Mouse (Mus musculus) megakaryocyte, embryonic 14.5 days (primary cell): ENCODE measurements around the gene Sncg. TPM values are rescaled to one million over a fixed set of nuclear protein-coding genes. Genes with fewer than 3 reads are reported as not detected.

Experiments
- H3K27me3 ChIP-seq: replicated peaks from 2 replicates; pipeline ENCODE3; 2012; ENCODE audit warnings: inconsistent platforms
- H3K36me3 ChIP-seq: replicated peaks from 2 replicates; pipeline ENCODE3; 2012; ENCODE audit warnings: low read length, inconsistent platforms, mixed read lengths
- H3K4me1 ChIP-seq: 2 replicates; pipeline ENCODE4 v1.6.1; 2012; ENCODE audit warnings: inconsistent platforms
- H3K4me3 ChIP-seq: replicated peaks from 2 replicates; pipeline ENCODE3; 2012; ENCODE audit warnings: moderate library complexity, mild to moderate bottlenecking, inconsistent platforms
- H3K9me3 ChIP-seq: 2 replicates; pipeline ENCODE4 v1.6.1; 2012; ENCODE audit warnings: inconsistent platforms
- FLI1 ChIP-seq: IDR thresholded peaks from 2 replicates; pipeline ENCODE4 v1.6.1; 2012; ENCODE audit warnings: low read length, inconsistent platforms, mixed read lengths
- GATA1 ChIP-seq: IDR thresholded peaks from 3 replicates; pipeline ENCODE4 v1.6.1; 2012; ENCODE audit warnings: mixed read lengths, low read length, inconsistent platforms, borderline replicate concordance
- polyA plus RNA-seq: library from polyadenylated mRNA; stranded (reverse); fragments of >175 nt; gene quantifications from 2 replicates; pipeline ENCODE4 v1.2.3, GENCODE M21; 2012; ENCODE audit warnings: low replicate concordance; ENCODE audit not compliant: insufficient read depth

The Sncg gene
- polyA plus RNA-seq, 1 experiment, result not detected

- H3K36me3 ChIP-seq, result peaks cover 59% of the 10 kb centered on the region
- TF ChIP-seq FLI1 (no peak), GATA1 (no peak)
- no peak overlapping the region for H3K4me3 ChIP-seq
Measured at GRCm38 (mm10) chr14:34344361-34344760, 30.2 kb downstream of the Sncg start.

GRCm38 (mm10) chr14:34343078-34343477 lies 31.5 kb downstream of the Sncg start:
- peaks cover 3% of the 10 kb centered on the region; the same call in 1 of the 2 replicates for H3K4me1 ChIP-seq
- no peak overlapping the region for H3K4me3 ChIP-seq
- TF ChIP-seq GATA1 (no peak), FLI1 (no peak)
- no peaks in the 10 kb centered on the region for H3K27me3 ChIP-seq
- H3K9me3 ChIP-seq, result no peaks in the 10 kb centered on the region
- peaks cover 71% of the 10 kb centered on the region for H3K36me3 ChIP-seq

More at GRCm38 (mm10) chr14:34344361-34344760, 30.2 kb downstream of the Sncg start:
- H3K9me3 ChIP-seq, result no peaks in the 10 kb centered on the region
- H3K4me1 ChIP-seq, result peaks cover 3% of the 10 kb centered on the region; the same call in 1 of the 2 replicates
- H3K27me3 ChIP-seq, result peaks cover 2% of the 10 kb centered on the region

GRCm38 (mm10) chr14:34341993-34342392 lies 32.6 kb downstream of the Sncg start:
- peaks cover 81% of the 10 kb centered on the region for H3K36me3 ChIP-seq
- H3K9me3 ChIP-seq, result no peaks in the 10 kb centered on the region
- H3K4me3 ChIP-seq, result no peak overlapping the region
- no peaks in the 10 kb centered on the region for H3K27me3 ChIP-seq
- H3K4me1 ChIP-seq, result peaks cover 3% of the 10 kb centered on the region; the same call in 1 of the 2 replicates
- TF ChIP-seq GATA1, result no peak
- TF ChIP-seq FLI1, result no peak

DNA sequence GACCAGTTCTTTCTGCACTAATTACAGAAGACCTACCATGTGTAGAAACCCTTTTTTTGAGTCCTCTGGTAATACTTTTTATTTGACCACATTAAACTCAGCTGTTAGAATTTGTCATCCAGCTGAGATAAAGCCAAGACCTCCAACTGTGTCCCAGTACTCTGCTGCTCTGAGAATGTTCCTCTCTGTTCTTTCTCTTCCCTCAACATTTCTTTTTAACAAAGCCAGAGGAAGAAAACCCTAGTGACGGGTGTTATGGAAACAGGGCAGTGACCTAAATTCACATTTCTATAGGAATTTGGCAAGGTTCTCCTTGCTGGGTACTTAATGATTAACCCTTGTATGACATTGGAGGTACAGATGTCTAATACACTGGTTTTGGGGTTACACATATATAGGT lies 35.1 kb downstream of the Sncg start:
- no peak for TF ChIP-seq FLI1
- TF ChIP-seq GATA1, result no peak
- Histone ChIP-seq H3K27me3 (no peaks in the 10 kb centered on the region), H3K4me1 (no peaks in the 10 kb centered on the region), H3K4me3 (no peak overlapping the region), H3K36me3 (peaks cover 91% of the 10 kb centered on the region), H3K9me3 (no peaks in the 10 kb centered on the region)

DNA sequence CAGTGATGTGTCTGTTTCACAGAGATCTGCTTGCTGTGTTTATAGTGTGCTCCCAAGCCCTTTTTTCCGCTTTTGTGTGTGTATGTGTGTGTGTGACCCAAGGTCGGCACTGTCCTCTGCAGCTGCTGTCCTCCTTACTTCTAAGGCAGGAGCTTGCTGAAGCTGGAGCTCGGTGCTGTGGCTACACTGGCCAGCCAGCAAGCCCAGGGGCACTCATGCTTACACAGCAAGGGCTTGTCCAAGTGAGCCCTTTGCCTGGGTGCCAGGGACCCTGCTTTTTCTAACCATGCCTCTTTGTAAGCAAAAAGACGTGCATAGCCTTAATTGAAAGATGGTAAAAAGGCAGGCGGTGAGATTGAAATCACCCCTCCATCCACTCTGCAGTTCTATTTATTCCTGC lies 42.1 kb downstream of the Sncg start:
- no peak for TF ChIP-seq GATA1
- TF ChIP-seq FLI1, result no peak
- no peaks in the 10 kb centered on the region for H3K4me1 ChIP-seq
- no peaks in the 10 kb centered on the region for H3K27me3 ChIP-seq
- H3K36me3 ChIP-seq, result peaks cover 94% of the 10 kb centered on the region
- H3K9me3 ChIP-seq, result no peaks in the 10 kb centered on the region
- no peak overlapping the region for H3K4me3 ChIP-seq

- Histone ChIP-seq H3K36me3 (peaks cover 92% of the 10 kb centered on the region), H3K4me1 (peaks cover 2% of the 10 kb centered on the region; the same call in 1 of the 2 replicates), H3K4me3 (no peak overlapping the region), H3K27me3 (no peaks in the 10 kb centered on the region), H3K9me3 (no peaks in the 10 kb centered on the region)
- TF ChIP-seq FLI1, result no peak
- TF ChIP-seq GATA1, result no peak
Measured at GRCm38 (mm10) chr14:34331886-34332285, 42.7 kb downstream of the Sncg start.

- H3K4me3 ChIP-seq, result no peak overlapping the region
- no peaks in the 10 kb centered on the region for H3K27me3 ChIP-seq
- peaks cover 91% of the 10 kb centered on the region for H3K36me3 ChIP-seq
- TF ChIP-seq GATA1, result no peak
- no peak for TF ChIP-seq FLI1
- H3K4me1 ChIP-seq, result peaks cover 13% of the 10 kb centered on the region; the same call in 1 of the 2 replicates
- H3K9me3 ChIP-seq, result no peaks in the 10 kb centered on the region
Measured at GRCm38 (mm10) chr14:34330657-34331158, 43.9 kb downstream of the Sncg start.

DNA sequence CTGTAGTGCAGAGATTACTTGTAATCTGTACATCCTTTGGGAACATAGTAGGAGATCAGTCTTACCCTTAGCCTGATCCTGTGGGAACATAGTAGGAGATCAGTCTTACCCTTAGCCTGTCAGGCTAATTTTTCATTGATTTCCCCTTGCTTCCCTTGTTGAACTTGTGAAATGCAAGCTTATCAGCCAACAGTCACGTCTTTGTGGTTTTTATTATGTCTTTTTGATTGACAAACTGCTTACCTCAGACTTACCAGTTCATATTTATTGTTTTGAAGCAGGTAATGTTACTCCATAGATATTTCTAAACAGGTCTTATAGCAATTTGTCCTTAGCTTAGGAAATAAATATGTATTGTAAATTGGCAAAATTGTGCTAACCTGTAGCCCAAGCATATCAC lies 47.0 kb downstream of the Sncg start:
- H3K27me3 ChIP-seq, result no peaks in the 10 kb centered on the region
- H3K4me1 ChIP-seq, result peaks cover 16% of the 10 kb centered on the region; the same call in 1 of the 2 replicates
- no peaks in the 10 kb centered on the region for H3K9me3 ChIP-seq
- no peak for TF ChIP-seq GATA1
- no peak for TF ChIP-seq FLI1
- H3K36me3 ChIP-seq, result peaks cover 87% of the 10 kb centered on the region
- no peak overlapping the region for H3K4me3 ChIP-seq

DNA sequence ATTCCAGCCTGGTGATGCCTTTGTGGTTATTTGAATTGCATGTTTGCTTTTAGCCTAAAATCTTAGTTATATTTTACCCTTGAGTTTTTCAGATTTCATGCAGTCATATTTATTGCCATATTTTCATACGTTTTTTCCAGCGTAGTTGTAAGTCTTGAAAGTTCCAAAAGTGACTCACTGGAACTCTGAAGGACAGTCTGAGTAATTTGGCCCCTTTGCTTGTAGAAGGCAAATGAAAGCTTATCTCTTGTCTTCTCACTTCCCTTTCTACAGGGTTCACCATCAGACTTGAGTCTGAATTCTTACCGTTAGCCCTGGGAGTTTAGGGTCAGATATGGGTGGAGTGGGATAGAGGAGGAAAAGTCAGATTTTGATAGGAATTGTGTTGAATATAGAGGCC lies 48.0 kb downstream of the Sncg start:
- Histone ChIP-seq H3K36me3 (peaks cover 79% of the 10 kb centered on the region), H3K4me3 (no peak overlapping the region), H3K9me3 (no peaks in the 10 kb centered on the region), H3K27me3 (no peaks in the 10 kb centered on the region), H3K4me1 (peaks cover 16% of the 10 kb centered on the region; the same call in 1 of the 2 replicates)
- TF ChIP-seq FLI1 (no peak), GATA1 (no peak)

DNA sequence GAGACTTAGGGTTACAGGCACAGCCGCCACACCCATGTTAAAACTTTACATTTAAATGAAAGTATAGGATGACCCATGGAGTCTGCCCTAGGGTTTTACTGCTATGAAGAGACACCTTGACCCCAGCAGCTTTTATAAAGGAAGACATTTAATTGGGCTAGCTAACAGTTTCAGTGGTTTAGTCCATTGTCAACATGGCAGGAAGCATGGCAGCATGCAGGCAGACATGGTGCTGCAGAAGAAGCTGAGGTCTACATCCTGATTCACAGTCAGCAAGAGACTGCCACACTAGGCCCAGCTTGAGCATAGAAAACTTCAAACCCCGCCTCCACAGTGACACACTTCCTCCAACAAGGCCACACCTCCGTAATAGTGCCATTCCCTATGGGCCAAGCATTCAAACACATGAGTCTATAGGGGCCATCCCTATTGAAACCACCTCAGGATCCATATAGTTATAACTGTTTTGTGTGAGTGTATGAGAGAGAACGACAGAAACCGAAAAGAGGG lies 51.0 kb downstream of the Sncg start:
- TF ChIP-seq FLI1 (no peak), GATA1 (no peak)
- H3K4me1 ChIP-seq, result peaks cover 16% of the 10 kb centered on the region; the same call in 1 of the 2 replicates
- H3K9me3 ChIP-seq, result no peaks in the 10 kb centered on the region
- H3K4me3 ChIP-seq, result no peak overlapping the region
- H3K36me3 ChIP-seq, result peaks cover 76% of the 10 kb centered on the region
- no peaks in the 10 kb centered on the region for H3K27me3 ChIP-seq

Other genes starting within 250 kb of the Sncg start
- gene Npy4r, start 222.3 kb downstream of the Sncg start, polyA plus RNA-seq, result not detected in 2 replicates
- not detected in 2 replicates for gene Gprin2, start 173.1 kb downstream of the Sncg start, polyA plus RNA-seq
- gene Syt15, start 155.2 kb downstream of the Sncg start, polyA plus RNA-seq, result not detected in 2 replicates
- gene Shld2, start 64.3 kb downstream of the Sncg start, polyA plus RNA-seq, result 2.9 TPM in 1 of 2 replicates, not detected in the other
- 26.7 and 46.8 TPM in 2 replicates for gene Glud1, start 64.1 kb downstream of the Sncg start, polyA plus RNA-seq
- not detected in 2 replicates for gene Fam25c, start 19.4 kb downstream of the Sncg start, polyA plus RNA-seq
- gene Mmrn2, start 676 bp upstream of the Sncg start, polyA plus RNA-seq, result not detected in 2 replicates
- 0.36 TPM in 1 of 2 replicates, not detected in the other for gene Bmpr1a, start 128.6 kb upstream of the Sncg start, polyA plus RNA-seq
- not detected in 2 replicates for gene 9230112D13Rik, start 148.0 kb upstream of the Sncg start, polyA plus RNA-seq
- gene Ldb3, start 213.9 kb upstream of the Sncg start, polyA plus RNA-seq, result not detected in 2 replicates
- not detected in 2 replicates for gene Opn4, start 225.4 kb upstream of the Sncg start, polyA plus RNA-seq